Mouse (Mus musculus): ENCODE results near the gene Slc30a7.

DNA sequence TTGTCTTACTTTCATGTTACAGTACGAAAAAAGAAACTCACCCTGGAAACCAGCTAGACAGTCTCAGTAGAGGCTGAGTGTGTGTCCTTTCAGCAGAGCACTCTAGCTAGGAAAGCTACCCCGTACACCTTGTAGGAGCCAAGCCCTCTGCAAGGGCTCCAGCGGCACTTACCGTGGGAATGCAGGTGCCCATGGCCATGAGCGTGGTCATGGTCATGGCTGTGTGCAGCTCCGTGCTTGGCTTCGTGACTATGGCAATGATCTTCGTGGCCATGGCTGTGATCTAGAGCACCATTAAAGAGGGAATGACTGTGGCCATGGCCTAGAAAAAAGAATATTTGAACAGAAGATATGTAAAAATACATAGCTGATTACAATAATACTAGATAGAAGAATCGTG is 22.6 kb downstream of the Slc30a7 start:
- no peak for TF ChIP-seq GATA1 (IDR thresholded peaks at IDR 0.05; ENCODE audit: low read length)
- TF ChIP-seq TAL1 (IDR thresholded peaks at IDR 0.05; ENCODE audit: low read length) = no peak

Data from erythroblast, embryonic 14.5 days (primary cell).